Mouse (Mus musculus) liver, embryonic 15.5 days (tissue): ENCODE results near the gene Wapl. TPM values are rescaled to one million over a fixed set of nuclear protein-coding genes. Genes with fewer than 3 reads are reported as not detected.

Source experiments
- ATAC-seq: fragments of 200-750 bp; cut with Nextera tagmentation; 2 replicates; pipeline ENCODE4 v1.8.0; 2017; ENCODE audit warnings: moderate number of reproducible peaks, mild to moderate bottlenecking, moderate library complexity; ENCODE audit not compliant: insufficient read depth
- H3K27ac ChIP-seq: fragments of 300-500 bp; sonication (generic); replicated peaks from 2 replicates; pipeline ENCODE4 v1.5.1; 2015; ENCODE audit warnings: mild to moderate bottlenecking, inconsistent platforms
- H3K27me3 ChIP-seq: fragments of 300-500 bp; sonication (generic); 2 replicates; pipeline ENCODE4 v1.6.1; 2015; ENCODE audit warnings: mild to moderate bottlenecking, inconsistent platforms
- H3K36me3 ChIP-seq: fragments of 300-500 bp; sonication (generic); replicated peaks from 2 replicates; pipeline ENCODE4 v1.6.1; 2015; ENCODE audit warnings: moderate library complexity, mild to moderate bottlenecking, inconsistent platforms
- H3K4me1 ChIP-seq: fragments of 300-500 bp; sonication (generic); replicated peaks from 2 replicates; pipeline ENCODE4 v1.6.1; 2015; ENCODE audit warnings: inconsistent platforms
- H3K4me2 ChIP-seq: fragments of 300-500 bp; sonication (generic); 2 replicates; pipeline ENCODE4 v1.6.1; 2015; ENCODE audit warnings: moderate library complexity, mild to moderate bottlenecking, inconsistent platforms
- H3K4me3 ChIP-seq: fragments of 300-500 bp; sonication (generic); replicated peaks from 2 replicates; pipeline ENCODE4 v1.5.1; 2015; ENCODE audit warnings: mild to moderate bottlenecking, inconsistent platforms
- H3K9ac ChIP-seq: fragments of 300-500 bp; sonication (generic); 2 replicates; pipeline ENCODE4 v1.6.1; 2015; ENCODE audit warnings: moderate library complexity, mild to moderate bottlenecking, inconsistent platforms
- H3K9me3 ChIP-seq: fragments of 300-500 bp; sonication (generic); replicated peaks from 2 replicates; pipeline ENCODE4 v1.6.1; 2016; ENCODE audit warnings: inconsistent platforms
- WGBS: fragments of 180-500 bp; shearing (Covaris S2); methylation state at CpG from one replicate; pipeline ENCODE4 v1.1.7; 2015; ENCODE audit warnings: mixed read lengths; ENCODE audit not compliant: insufficient replicate concordance; 5-methylcytosine and 5-hydroxymethylcytosine counted together
- polyA plus RNA-seq: library from polyadenylated mRNA; unstranded; fragments of >200 nt; fragmentation: Nextera tagmentation; extraction: Ambion mirVana; gene quantifications from 2 replicates; pipeline ENCODE4 v1.2.1, GENCODE M21; 2015

Wapl gene
- polyA plus RNA-seq, 1 experiment from 2014 or later: 22.9 TPM

DNA sequence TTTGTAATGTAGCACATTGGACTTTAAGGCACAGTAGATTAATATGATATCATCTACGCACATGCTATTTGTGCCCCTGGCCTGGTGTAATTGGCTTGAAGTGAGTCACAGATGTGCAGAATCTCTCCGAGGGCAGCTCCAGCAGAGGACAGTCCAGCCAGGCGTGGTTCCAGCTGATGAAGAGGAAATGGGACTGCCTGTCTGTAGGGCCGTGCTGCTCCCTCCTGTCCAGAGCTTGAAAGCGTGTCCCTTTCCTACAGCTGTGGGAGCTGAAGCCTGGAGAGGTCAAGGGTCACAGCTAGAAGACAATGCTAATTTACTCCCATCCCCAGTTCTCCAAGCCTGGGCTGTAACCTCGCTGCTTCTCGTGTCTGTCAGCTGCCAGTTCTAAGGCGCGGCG is 89.0 kb downstream of the Wapl start:
- no peak for ATAC-seq
- no peak overlapping the region for H3K9ac ChIP-seq
- no peak overlapping the region for H3K27ac ChIP-seq
- H3K4me2 ChIP-seq: no peak overlapping the region
- peaks cover 16% of the 10 kb centered on the region for H3K4me1 ChIP-seq
- no peak overlapping the region for H3K4me3 ChIP-seq
- H3K36me3 ChIP-seq: no peaks in the 10 kb centered on the region
- H3K9me3 ChIP-seq: no peaks in the 10 kb centered on the region
- H3K27me3 ChIP-seq: no peaks in the 10 kb centered on the region
- WGBS: 57% methylated on average over 10 of the region's 10 CpGs

DNA sequence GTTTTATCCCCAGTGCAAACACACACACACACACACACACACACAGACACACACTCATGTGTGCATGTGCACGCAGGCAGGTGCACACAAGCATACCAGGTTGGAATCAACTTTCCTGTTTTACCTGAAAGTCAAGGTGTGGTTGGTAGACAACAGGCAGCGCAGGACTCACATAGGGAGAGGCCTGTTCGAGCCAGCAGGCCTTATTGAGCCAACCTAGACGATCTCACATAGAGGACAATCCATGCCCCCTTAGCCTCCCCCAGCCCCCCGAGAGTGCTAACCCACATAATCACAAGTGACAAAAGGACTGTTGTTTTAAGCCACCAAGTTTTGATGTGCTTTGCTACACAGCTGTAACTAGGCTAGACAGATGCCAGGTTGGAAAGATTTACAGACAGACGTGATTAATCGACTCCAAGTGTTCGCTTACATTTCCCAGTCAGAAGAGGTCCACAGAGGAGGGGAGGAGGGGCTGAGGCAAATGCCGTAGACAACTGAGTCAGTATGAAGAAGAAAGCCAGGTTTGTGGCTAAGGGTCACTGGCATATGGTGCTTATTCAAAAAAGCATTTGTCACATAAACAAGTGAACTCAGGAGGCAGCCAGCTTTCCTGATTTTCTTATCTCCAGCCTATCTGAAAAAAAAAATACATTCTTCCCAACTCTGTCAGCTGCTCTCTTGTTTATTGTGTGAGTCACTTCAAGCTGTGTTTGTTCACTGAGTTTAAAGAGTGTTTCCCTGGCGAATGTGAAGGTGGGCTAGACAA is 90.2 kb downstream of the Wapl start:
- Histone ChIP-seq H3K9ac (no peak overlapping the region), H3K4me2 (no peak overlapping the region), H3K4me1 (peaks cover 27% of the 10 kb centered on the region), H3K9me3 (no peaks in the 10 kb centered on the region), H3K27ac (no peak overlapping the region), H3K36me3 (no peaks in the 10 kb centered on the region), H3K27me3 (no peaks in the 10 kb centered on the region; the same call in 1 of the 2 replicates), H3K4me3 (no peak overlapping the region)
- WGBS: 57% methylated on average over 10 of the region's 10 CpGs
- ATAC-seq: no peak

DNA sequence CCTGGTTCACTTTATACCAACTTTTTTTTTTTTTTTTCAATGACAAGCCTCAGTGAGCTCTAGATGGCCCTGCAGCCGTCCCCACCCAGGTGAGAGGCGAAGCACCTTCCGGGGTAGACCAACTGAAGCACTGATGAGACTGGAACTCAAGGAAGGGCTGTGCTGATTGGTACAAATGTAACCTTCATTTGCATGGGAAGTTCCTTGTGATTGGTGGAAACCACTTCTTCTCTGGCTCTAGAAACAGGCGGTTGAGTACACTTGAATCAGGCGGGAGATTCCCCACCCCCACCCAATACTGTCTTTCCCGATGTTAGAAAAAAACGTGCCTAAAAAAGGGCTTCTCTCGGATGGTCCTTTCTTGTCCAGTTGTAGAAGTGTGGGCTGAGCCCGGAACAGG is 91.2 kb downstream of the Wapl start:
- no peak overlapping the region for H3K27ac ChIP-seq
- 64% methylated on average over 9 of the region's 9 CpGs for WGBS
- H3K36me3 ChIP-seq: no peaks in the 10 kb centered on the region
- ATAC-seq: no peak
- no peak overlapping the region for H3K4me2 ChIP-seq
- H3K4me3 ChIP-seq: no peak overlapping the region
- H3K9ac ChIP-seq: no peak overlapping the region
- peaks cover 36% of the 10 kb centered on the region for H3K4me1 ChIP-seq
- peaks cover 4% of the 10 kb centered on the region; the same call in 1 of the 2 replicates for H3K27me3 ChIP-seq
- H3K9me3 ChIP-seq: no peaks in the 10 kb centered on the region

DNA sequence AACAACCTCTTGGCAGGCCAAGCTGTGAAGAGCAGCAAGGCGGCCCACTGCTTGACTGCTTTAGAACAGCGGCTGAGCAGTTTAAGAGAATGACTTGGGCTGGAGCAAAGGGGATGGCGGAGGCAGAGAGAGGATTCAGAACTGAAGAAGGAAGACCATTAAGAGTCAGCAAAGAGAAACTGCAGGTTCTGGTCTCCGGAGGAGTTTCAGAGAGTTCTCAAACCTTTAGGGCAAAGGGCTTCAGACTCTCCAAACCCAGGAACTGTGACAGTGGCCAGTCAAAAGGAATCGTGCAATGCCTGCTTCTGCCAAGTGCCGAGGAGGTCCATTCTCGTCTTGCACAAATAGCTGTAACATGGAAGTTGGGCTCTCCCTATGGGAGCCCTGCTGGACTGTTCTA is 91.7 kb downstream of the Wapl start:
- H3K4me3 ChIP-seq: no peak overlapping the region
- H3K4me2 ChIP-seq: no peak overlapping the region
- 78% methylated on average over 7 of the region's 7 CpGs for WGBS
- peaks cover 36% of the 10 kb centered on the region for H3K4me1 ChIP-seq
- no peak overlapping the region for H3K9ac ChIP-seq
- H3K27me3 ChIP-seq: peaks cover 6% of the 10 kb centered on the region; the same call in 1 of the 2 replicates
- ATAC-seq: no peak
- H3K36me3 ChIP-seq: no peaks in the 10 kb centered on the region
- H3K27ac ChIP-seq: no peak overlapping the region
- no peaks in the 10 kb centered on the region for H3K9me3 ChIP-seq

DNA sequence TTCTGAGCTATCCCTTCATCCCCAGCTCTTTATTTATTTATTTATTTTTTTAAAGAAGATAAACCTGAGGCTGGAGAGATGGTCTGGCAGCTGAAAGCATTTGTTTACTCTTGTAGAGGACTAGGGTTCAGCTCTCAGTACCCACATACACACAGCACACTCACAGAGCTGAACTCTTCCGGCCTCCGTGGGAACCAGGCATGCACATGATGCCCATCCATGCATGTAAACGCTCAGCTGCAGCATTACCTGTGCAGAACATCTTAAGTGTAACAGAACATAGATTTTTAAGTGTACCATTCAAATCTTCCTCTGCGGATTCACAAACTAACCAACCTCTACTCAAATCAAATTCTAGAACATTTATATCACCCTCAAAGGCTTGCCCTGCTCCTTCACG is 92.5 kb downstream of the Wapl start:
- Histone ChIP-seq H3K36me3 (no peaks in the 10 kb centered on the region), H3K4me2 (no peak overlapping the region), H3K9ac (no peak overlapping the region), H3K4me3 (no peak overlapping the region), H3K9me3 (no peaks in the 10 kb centered on the region), H3K27ac (no peak overlapping the region), H3K27me3 (peaks cover 6% of the 10 kb centered on the region; the same call in 1 of the 2 replicates), H3K4me1 (peaks cover 36% of the 10 kb centered on the region)
- no peak for ATAC-seq
- WGBS: 76% methylated on average over 5 of the region's 5 CpGs

DNA sequence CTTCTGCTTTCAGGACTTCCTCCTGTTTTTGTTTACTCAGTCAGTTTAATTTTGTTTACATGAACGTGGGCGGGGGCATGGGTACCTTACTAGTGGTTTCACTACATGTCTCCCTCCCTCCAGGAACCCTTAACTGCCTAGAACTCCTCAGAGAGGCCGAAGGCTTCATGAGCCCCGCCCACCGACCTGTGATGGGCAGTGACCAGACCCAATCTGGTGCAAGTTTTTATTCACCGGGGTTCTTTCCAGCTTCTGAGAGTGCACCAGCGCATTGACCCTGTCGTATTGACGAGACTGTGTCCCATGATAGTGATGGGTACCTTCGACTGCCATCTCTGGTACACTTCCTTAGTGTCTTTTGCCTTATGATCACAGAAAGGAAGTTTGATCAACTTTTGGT is 94.6 kb downstream of the Wapl start:
- H3K27ac ChIP-seq: no peak overlapping the region

DNA sequence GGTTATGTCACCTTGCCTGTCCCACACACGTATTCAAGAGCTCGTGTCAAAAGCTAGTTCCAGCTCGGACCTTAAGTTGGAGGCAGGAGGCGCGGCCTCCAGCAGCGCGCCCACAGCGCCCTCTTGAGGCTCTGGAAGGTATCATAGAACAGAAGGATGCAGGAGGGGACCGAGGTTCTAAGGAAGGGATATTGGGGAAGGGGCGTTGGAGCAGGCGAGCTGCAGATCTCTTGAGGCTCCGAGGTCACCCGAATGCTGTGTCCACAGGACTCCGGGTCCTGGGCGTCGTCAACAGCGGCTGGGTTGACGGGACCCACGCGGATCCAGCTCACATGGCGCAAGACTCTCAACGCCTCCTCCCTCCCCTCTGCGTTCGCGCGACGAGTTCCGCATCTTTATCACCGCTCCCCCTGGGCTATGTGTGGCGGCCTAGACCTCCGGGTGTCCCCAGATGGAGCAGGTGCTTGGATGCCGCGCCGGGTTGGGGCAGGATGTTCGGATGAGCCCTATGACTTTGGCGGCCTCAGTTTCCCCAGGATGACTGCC is 95.4 kb downstream of the Wapl start:
- H3K4me3 ChIP-seq: peak overlapping the region; percentile 55
- peaks cover 6% of the 10 kb centered on the region; the same call in 1 of the 2 replicates for H3K27me3 ChIP-seq
- peak; percentile 62 for ATAC-seq
- WGBS: under 1% methylated on average over 36 of the region's 36 CpGs
- H3K4me2 ChIP-seq: peak overlapping the region; percentile 86
- H3K9me3 ChIP-seq: no peaks in the 10 kb centered on the region
- peaks cover 28% of the 10 kb centered on the region for H3K4me1 ChIP-seq
- H3K9ac ChIP-seq: peak overlapping the region; percentile 39
- no peak overlapping the region for H3K27ac ChIP-seq
- H3K36me3 ChIP-seq: no peaks in the 10 kb centered on the region

More for the DNA sequence above, 94.6 kb downstream of the Wapl start:
- no peaks in the 10 kb centered on the region for H3K36me3 ChIP-seq
- H3K4me1 ChIP-seq: peaks cover 34% of the 10 kb centered on the region
- peak; percentile 64 for ATAC-seq
- H3K27me3 ChIP-seq: peaks cover 6% of the 10 kb centered on the region; the same call in 1 of the 2 replicates
- peak overlapping the region; percentile 86 for H3K4me2 ChIP-seq
- WGBS: under 1% methylated on average over 10 of the region's 10 CpGs
- H3K9ac ChIP-seq: peak overlapping the region; percentile 39; the same call in 1 of the 2 replicates
- H3K4me3 ChIP-seq: peak overlapping the region; percentile 55
- H3K9me3 ChIP-seq: no peaks in the 10 kb centered on the region

DNA sequence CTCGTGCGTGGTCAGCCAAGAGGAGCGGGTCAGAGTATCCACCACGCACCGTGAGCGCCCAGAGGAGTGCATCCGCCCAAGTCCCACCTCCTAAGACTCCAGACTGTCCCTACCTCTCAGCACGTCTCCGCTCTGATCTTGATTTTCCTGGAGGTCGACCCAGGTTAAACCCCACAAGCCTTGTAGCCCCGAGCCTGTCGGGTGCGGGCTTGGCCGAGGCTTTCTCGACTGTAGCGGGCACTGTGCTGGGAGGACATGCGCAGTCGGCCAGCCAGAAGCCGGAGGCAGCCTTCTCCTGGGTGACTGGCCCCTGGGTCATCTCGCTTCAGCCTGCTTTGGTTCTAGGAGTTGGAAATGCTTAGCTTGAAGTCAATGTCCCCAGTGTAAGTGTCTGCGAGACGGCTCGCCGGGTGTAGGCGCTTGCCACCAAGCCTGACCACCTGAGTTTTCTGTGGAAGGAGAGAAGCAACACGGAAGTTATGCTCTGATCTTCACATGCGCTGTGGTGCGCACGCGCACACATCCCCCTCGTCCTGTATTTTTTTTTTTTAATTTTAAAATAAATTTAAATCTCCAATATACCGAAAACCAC is 95.9 kb downstream of the Wapl start:
- Histone ChIP-seq H3K9me3 (no peaks in the 10 kb centered on the region), H3K4me3 (peak overlapping the region; percentile 55), H3K36me3 (no peaks in the 10 kb centered on the region), H3K9ac (peak overlapping the region; percentile 39; the same call in 1 of the 2 replicates), H3K27me3 (peaks cover 6% of the 10 kb centered on the region; the same call in 1 of the 2 replicates), H3K27ac (no peak overlapping the region), H3K4me2 (peak overlapping the region; percentile 86), H3K4me1 (peaks cover 25% of the 10 kb centered on the region)
- 15% methylated on average over 32 of the region's 32 CpGs for WGBS
- ATAC-seq: peak; percentile 17; the same call in 1 of the 2 replicates

DNA sequence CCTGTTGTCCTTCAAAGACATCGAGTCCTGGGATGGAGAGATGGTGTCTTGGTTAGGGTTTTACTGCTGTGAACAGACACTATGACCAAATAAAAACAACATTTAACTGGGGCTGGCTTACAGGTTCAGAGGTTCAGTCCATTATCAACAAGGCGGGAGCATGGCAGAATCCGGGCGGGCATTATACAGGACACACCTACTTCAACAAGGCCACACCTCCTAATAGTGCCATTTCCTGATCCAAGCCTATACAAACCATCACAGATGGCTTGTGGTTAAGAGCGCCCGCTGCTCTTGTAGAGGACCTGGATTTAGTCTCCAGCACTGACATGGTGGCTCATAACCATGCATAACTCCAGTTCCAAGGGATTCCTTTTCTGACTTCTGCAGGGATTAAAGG is 96.7 kb downstream of the Wapl start:
- 52% methylated on average over 6 of the region's 6 CpGs for WGBS
- no peak for ATAC-seq
- Histone ChIP-seq H3K4me2 (no peak overlapping the region), H3K27me3 (peaks cover 6% of the 10 kb centered on the region; the same call in 1 of the 2 replicates), H3K4me1 (peaks cover 25% of the 10 kb centered on the region), H3K36me3 (no peaks in the 10 kb centered on the region), H3K9me3 (no peaks in the 10 kb centered on the region), H3K9ac (no peak overlapping the region), H3K4me3 (no peak overlapping the region), H3K27ac (no peak overlapping the region)

DNA sequence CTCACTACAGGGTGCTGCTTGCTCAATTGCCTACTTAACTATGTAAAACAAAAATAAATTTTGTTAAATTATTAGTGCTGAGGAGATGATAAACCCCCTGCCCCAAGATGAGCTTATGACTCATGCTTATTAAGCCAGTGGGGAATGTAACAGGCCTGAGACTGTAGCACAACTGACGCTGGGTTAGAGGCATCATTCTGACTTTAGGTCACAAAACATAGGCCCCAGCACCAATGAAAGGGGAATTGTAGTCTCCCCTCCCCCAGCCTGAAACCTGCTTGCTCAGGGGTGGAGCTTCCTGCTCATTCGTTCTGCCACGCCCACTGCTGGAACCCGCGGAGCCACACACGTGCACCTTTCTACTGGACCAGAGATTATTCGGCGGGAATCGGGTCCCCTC is 97.9 kb downstream of the Wapl start:
- no peak overlapping the region for H3K4me2 ChIP-seq
- ATAC-seq: no peak

DNA sequence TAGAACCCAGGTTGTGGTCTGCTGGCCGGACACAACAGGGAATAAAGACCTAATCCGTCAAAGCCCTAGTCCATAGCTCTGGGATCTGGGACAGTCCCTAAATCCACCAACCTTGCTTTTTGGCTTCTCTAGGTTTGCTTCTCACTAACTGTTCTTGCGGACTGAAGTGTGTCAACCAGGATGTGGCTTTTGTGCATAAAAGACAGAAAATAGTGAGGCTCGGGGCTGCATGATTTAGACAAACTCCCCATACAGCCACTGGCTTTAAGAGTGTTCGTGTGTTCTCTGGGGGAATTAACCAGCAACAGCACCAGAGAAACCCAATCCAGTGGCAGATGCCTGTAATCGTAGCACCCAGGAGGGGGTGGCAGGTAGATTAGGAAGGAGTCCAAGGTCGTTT is 98.4 kb downstream of the Wapl start:
- peaks cover 25% of the 10 kb centered on the region for H3K4me1 ChIP-seq
- H3K36me3 ChIP-seq: no peaks in the 10 kb centered on the region
- H3K4me2 ChIP-seq: no peak overlapping the region
- peaks cover 6% of the 10 kb centered on the region; the same call in 1 of the 2 replicates for H3K27me3 ChIP-seq
- H3K4me3 ChIP-seq: no peak overlapping the region
- no peak overlapping the region for H3K9ac ChIP-seq
- H3K27ac ChIP-seq: no peak overlapping the region
- no peak for ATAC-seq
- no peaks in the 10 kb centered on the region for H3K9me3 ChIP-seq
- WGBS: 50% methylated on average over 7 of the region's 7 CpGs

More for the DNA sequence above, 97.9 kb downstream of the Wapl start:
- peaks cover 25% of the 10 kb centered on the region for H3K4me1 ChIP-seq
- H3K9ac ChIP-seq: no peak overlapping the region
- H3K27me3 ChIP-seq: peaks cover 6% of the 10 kb centered on the region; the same call in 1 of the 2 replicates
- 16% methylated on average over 9 of the region's 9 CpGs for WGBS
- H3K9me3 ChIP-seq: no peaks in the 10 kb centered on the region
- no peak overlapping the region for H3K4me3 ChIP-seq
- H3K27ac ChIP-seq: no peak overlapping the region
- no peaks in the 10 kb centered on the region for H3K36me3 ChIP-seq
